Mouse (Mus musculus): ENCODE measurements around the gene Csf1.

Gene Csf1

GRCm38 (mm10) chr3:107759929-107760581 is at the start of gene Csf1:
Csf1 (minus strand) TSS chr3:107760469.
- peak; percentile 68 for DNase-seq (ENCODE audit: low read depth, low spot score)

- no peak for DNase-seq (ENCODE audit: low read depth, low spot score)
Measured at GRCm38 (mm10) chr3:107808013-107808750, 47.9 kb upstream of the Csf1 start.

- no peak for DNase-seq (ENCODE audit: low read depth, low spot score)
Measured at GRCm38 (mm10) chr3:107807386-107807974, 47.2 kb upstream of the Csf1 start.

- DNase-seq (ENCODE audit: low read depth, low spot score), result no peak
Measured at GRCm38 (mm10) chr3:107806916-107807315, 46.6 kb upstream of the Csf1 start.

GRCm38 (mm10) chr3:107804799-107805198 is 44.5 kb upstream of the Csf1 start:
- DNase-seq (ENCODE audit: low read depth, low spot score), result no peak

GRCm38 (mm10) chr3:107802185-107802946 is 42.1 kb upstream of the Csf1 start:
- no peak for DNase-seq (ENCODE audit: low read depth, low spot score)

- DNase-seq (ENCODE audit: low read depth, low spot score), result no peak
Measured at GRCm38 (mm10) chr3:107798946-107799345, 38.7 kb upstream of the Csf1 start.

- no peak for DNase-seq (ENCODE audit: low read depth, low spot score)
Measured at GRCm38 (mm10) chr3:107796191-107796983, 36.1 kb upstream of the Csf1 start.

- no peak for DNase-seq (ENCODE audit: low read depth, low spot score)
Measured at GRCm38 (mm10) chr3:107794890-107795289, 34.6 kb upstream of the Csf1 start.

GRCm38 (mm10) chr3:107793300-107794201 is 33.3 kb upstream of the Csf1 start:
- peak; percentile 30 for DNase-seq (ENCODE audit: low read depth, low spot score)

GRCm38 (mm10) chr3:107792736-107793135 is 32.5 kb upstream of the Csf1 start:
- no peak for DNase-seq (ENCODE audit: low read depth, low spot score)

GRCm38 (mm10) chr3:107790766-107791303 is 30.6 kb upstream of the Csf1 start:
- DNase-seq (ENCODE audit: low read depth, low spot score), result no peak

- no peak for DNase-seq (ENCODE audit: low read depth, low spot score)
Measured at GRCm38 (mm10) chr3:107790227-107790626, 30.0 kb upstream of the Csf1 start.

GRCm38 (mm10) chr3:107788885-107789284 is 28.6 kb upstream of the Csf1 start:
- DNase-seq (ENCODE audit: low read depth, low spot score), result no peak

- no peak for DNase-seq (ENCODE audit: low read depth, low spot score)
Measured at GRCm38 (mm10) chr3:107787613-107788501, 27.6 kb upstream of the Csf1 start.

GRCm38 (mm10) chr3:107786980-107787612 is 26.8 kb upstream of the Csf1 start:
- DNase-seq (ENCODE audit: low read depth, low spot score), result no peak

GRCm38 (mm10) chr3:107786344-107786743 is 26.1 kb upstream of the Csf1 start:
- no peak for DNase-seq (ENCODE audit: low read depth, low spot score)

GRCm38 (mm10) chr3:107785546-107785945 is 25.3 kb upstream of the Csf1 start:
- no peak for DNase-seq (ENCODE audit: low read depth, low spot score)

Measured in forelimb bud, embryonic 11.5 days (tissue).